Comparison of ENCODE assay signal across 9 mouse cellular contexts in the genomic region with DNA sequence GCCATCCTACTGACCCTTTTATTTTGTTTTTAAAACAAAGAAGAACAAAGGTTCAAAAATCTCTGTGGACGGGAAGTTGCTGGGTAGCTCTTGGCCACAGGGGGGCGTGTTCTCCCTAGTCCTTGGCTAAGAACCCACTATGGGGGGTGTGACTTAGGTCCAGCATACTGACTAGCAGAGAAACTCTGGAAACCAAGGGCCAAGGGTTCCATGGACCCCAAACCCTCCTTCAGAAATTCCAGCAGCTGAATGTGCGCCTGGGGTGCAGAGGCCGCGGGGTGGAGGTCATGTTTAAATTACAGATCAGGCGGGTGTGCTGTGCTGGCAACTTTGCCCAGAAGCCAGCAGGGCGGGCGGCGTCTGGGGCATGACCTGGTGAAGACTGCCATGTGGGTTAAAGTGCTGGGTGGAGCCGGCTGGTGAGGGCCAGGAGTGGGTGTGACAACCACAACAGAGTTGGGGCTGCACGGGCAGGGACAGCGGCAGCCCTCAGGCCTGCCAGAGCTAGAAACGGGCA. TPM values are rescaled to one million over a fixed set of nuclear protein-coding genes. Genes with fewer than 3 reads are reported as not detected.
DNase-seq lines count a peak whose midpoint lies in the region; TF ChIP-seq lines count a peak whose summit lies in the region.
"Had no signal": no experiment of that assay in that cellular context is flagged by ENCODE, and none has a peak within 500 bp of the region (broad histone marks: within the 10 kb centered on the region; RNA-seq: fewer than 3 reads in every experiment).

No protein-coding gene starts in this region.

- peak overlapping the region; percentile 65 for H3K4me2 ChIP-seq in myocyte (ENCODE audit: low read depth)
- H3K4me2 ChIP-seq: limb, embryonic 13.5 days had no signal

- H3K9me3 ChIP-seq in limb, embryonic 10.5 days (replicated peaks), result no peaks in the 10 kb centered on the region
- H3K9me3 ChIP-seq: limb, embryonic 13.5 days had no signal

- H3K36me3 ChIP-seq in C2C12 (ENCODE audit: control insufficient read depth, insufficient read depth) (no peaks in the 10 kb centered on the region), myocyte (ENCODE audit: control insufficient read depth, insufficient read depth) (no peaks in the 10 kb centered on the region)
- no peaks in the 10 kb centered on the region for H3K36me3 ChIP-seq in limb, embryonic 10.5 days
- H3K36me3 ChIP-seq: limb, embryonic 13.5 days had no signal

- DNase-seq in gastrocnemius, adult 8-10 months (ENCODE audit: low spot score in 2 of 2), result peak; percentile 12 to 15
- DNase-seq in gastrocnemius, adult 18-20 months (ENCODE audit: low spot score), result no peak
- peak; percentile 60 for DNase-seq in adrenal gland, adult 8-10 months
- peak; percentile 34 to 44 for DNase-seq in heart, adult 9 months (ENCODE audit: low spot score in 2 of 2)
- DNase-seq in limb, embryonic 10.5 days (ENCODE audit: low spot score), result peak; percentile 54
- DNase-seq in thymus, postnatal 4 days, result peak; percentile 75

- TF ChIP-seq CTCF in C2C12 (IDR thresholded peaks at IDR 0.05; ENCODE audit: control insufficient read depth, insufficient read depth, insufficient read length), result peak; percentile 49

- H3K27me3 ChIP-seq in C2C12 (ENCODE audit: control insufficient read depth, insufficient read depth, insufficient read length), result no peaks in the 10 kb centered on the region
- H3K27me3 ChIP-seq in limb, embryonic 10.5 days (ENCODE audit: low read depth, poor library complexity, severe bottlenecking), result no peaks in the 10 kb centered on the region
- no peaks in the 10 kb centered on the region for H3K27me3 ChIP-seq in myocyte (ENCODE audit: control insufficient read depth, insufficient read depth, insufficient read length)
- H3K27me3 ChIP-seq: limb, embryonic 13.5 days had no signal

- peak overlapping the region; percentile 72 for H3K27ac ChIP-seq in limb, embryonic 10.5 days
- H3K27ac ChIP-seq: limb, embryonic 13.5 days had no signal

- TF ChIP-seq POLR2A in myocyte (IDR thresholded peaks at IDR 0.05; ENCODE audit: insufficient read length, low read depth), result peak; percentile 54

- no peaks in the 10 kb centered on the region for H3K79me3 ChIP-seq in C2C12 (ENCODE audit: low read depth)

- H3K4me3 ChIP-seq in C2C12 (ENCODE audit: insufficient read depth, poor library complexity, severe bottlenecking) (no peak overlapping the region), myocyte (no peak overlapping the region)
- no peak overlapping the region for H3K4me3 ChIP-seq in limb, embryonic 10.5 days
- H3K4me3 ChIP-seq: limb, embryonic 13.5 days had no signal

- H3ac ChIP-seq in C2C12 (ENCODE audit: control insufficient read depth, insufficient read length, low read depth) (no peak overlapping the region), myocyte (ENCODE audit: control insufficient read depth, insufficient read length) (no peak overlapping the region)

- peaks cover 10% of the 10 kb centered on the region for H3K4me1 ChIP-seq in limb, embryonic 10.5 days

- no peaks in the 10 kb centered on the region for H3K79me2 ChIP-seq in C2C12 (ENCODE audit: control insufficient read depth, insufficient read depth)
- H3K79me2 ChIP-seq in myocyte (ENCODE audit: control insufficient read depth, insufficient read depth), result no peaks in the 10 kb centered on the region

- WGBS in limb, embryonic 10.5 days, result 50% methylated on average over 13 of the region's 13 CpGs

TF ChIP-seq in C2C12, 6 proteins besides CTCF, POLR2A, EP300 and RAD21:
- TF ChIP-seq MYOD1 (IDR thresholded peaks at IDR 0.05; ENCODE audit: control insufficient read depth, insufficient read length, low read depth) (no peak), MAX (IDR thresholded peaks at IDR 0.05) (no peak), USF1 (IDR thresholded peaks at IDR 0.05; ENCODE audit: low read depth) (no peak), MYOG (IDR thresholded peaks at IDR 0.05; ENCODE audit: control insufficient read depth, extremely low read depth, insufficient read length) (no peak), FOSL1 (IDR thresholded peaks at IDR 0.05; ENCODE audit: insufficient read depth, low read length, poor library complexity, severe bottlenecking) (no peak)
TF ChIP-seq in C2C12: peak in this region for 0.

TF ChIP-seq in myocyte, 11 proteins besides CTCF, POLR2A, EP300 and RAD21:
- no peak for TF ChIP-seq USF1 (IDR thresholded peaks at IDR 0.05; ENCODE audit: low read depth)
- peak in 1 of 3 experiments; percentile 74 for TF ChIP-seq MYOD1 (IDR thresholded peaks at IDR 0.05; ENCODE audit: control insufficient read depth in 1 of 3, insufficient read length in 2 of 3, low read depth in 2 of 3)
- peak in 2 of 3 experiments; percentile 66 to 80 for TF ChIP-seq MYOG (IDR thresholded peaks at IDR 0.05; ENCODE audit: control insufficient read depth in 1 of 3, insufficient read depth in 1 of 3, insufficient read length in 2 of 3, low read depth in 2 of 3)

RNA-seq across cellular contexts. Expression of a gene that starts 29.9 kb away (rescaled TPM):
- 1 to 10 TPM in 3 of 4 experiments, under 1 TPM in 1; 0.92 to 2.1 (median 1.5) TPM for total RNA-seq in gastrocnemius, adult 8-10 months (2022)
- total RNA-seq in gastrocnemius, adult 18-20 months (2021), result 1 to 10 TPM; 1.2 to 1.7 TPM
- polyA plus RNA-seq in C2C12 (2012; fragmentation: generic; extraction: Trizol) (19.8 TPM), myocyte (2012; fragmentation: generic; extraction: Trizol) (11.4 TPM)
- total RNA-seq in adrenal gland, adult 8-10 months (2022), result 10 to 100 TPM; 58.6 to 86.9 (median 67.8) TPM
- polyA plus RNA-seq in limb, embryonic 10.5 days (2016; fragmentation: Nextera tagmentation; extraction: Ambion mirVana), result 8.1 and 9.9 TPM in 2 replicates

RNA-seq across cellular contexts. Expression of a gene that starts 41.6 kb away (rescaled TPM):
- 100 to 1,000 TPM; 295 to 383 (median 326) TPM for total RNA-seq in gastrocnemius, adult 8-10 months (2022)
- 100 to 1,000 TPM; 317 to 516 TPM for total RNA-seq in gastrocnemius, adult 18-20 months (2021)
- 244 TPM for polyA plus RNA-seq in C2C12 (2012; fragmentation: generic; extraction: Trizol)
- 100 to 1,000 TPM; 122 to 222 (median 165) TPM for total RNA-seq in adrenal gland, adult 8-10 months (2022)
- polyA plus RNA-seq in limb, embryonic 10.5 days (2016; fragmentation: Nextera tagmentation; extraction: Ambion mirVana), result 533 and 582 TPM in 2 replicates
- 159 TPM for polyA plus RNA-seq in myocyte (2012; fragmentation: generic; extraction: Trizol)

Comparison
In these comparisons a context has a peak if more than half of its experiments do, and no peak if none do; other contexts are left out.
1. RNA of a gene that starts 29.9 kb away (total RNA-seq): 58.6 to 86.9 TPM in adrenal gland, adult 8-10 months; 1.2 to 1.7 TPM in gastrocnemius, adult 18-20 months and 0.92 to 2.1 TPM in gastrocnemius, adult 8-10 months; every median in the first group is over 10 times any median in the second.